ENCODE assay signal across 12 mouse cellular contexts in genomic region chr2:138273404-138274073, GRCm38 (mm10).
"Had no signal": no experiment of that assay in that cellular context is flagged by ENCODE, and none has a peak within 500 bp of the region (broad histone marks: within the 10 kb centered on the region; RNA-seq: fewer than 3 reads in every experiment).

No protein-coding gene starts in this region.

- H3K9me3 ChIP-seq: limb, embryonic 12.5 days; neural tube, embryonic 13.5 days had no signal

- DNase-seq: kidney, adult 18-20 months; kidney, postnatal 10 days; kidney, postnatal 4 days; liver; lung, adult 2 months; midbrain, embryonic 14.5 days; right cerebral cortex, postnatal 14 days; thymus, postnatal 4 days had no signal

- H3K9ac ChIP-seq: limb, embryonic 12.5 days; liver, embryonic 14.5 days; neural tube, embryonic 13.5 days had no signal

- H3K4me3 ChIP-seq: layer of hippocampus, adult 2 months; limb, embryonic 12.5 days; neural tube, embryonic 13.5 days had no signal

- H3K27me3 ChIP-seq: limb, embryonic 12.5 days; neural tube, embryonic 13.5 days had no signal

- H3K36me3 ChIP-seq: limb, embryonic 12.5 days; neural tube, embryonic 13.5 days had no signal

- H3K27ac ChIP-seq: layer of hippocampus, adult 2 months; limb, embryonic 12.5 days; liver, embryonic 14.5 days; neural tube, embryonic 13.5 days had no signal

- H3K4me2 ChIP-seq: limb, embryonic 12.5 days; neural tube, embryonic 13.5 days had no signal
